Mouse (Mus musculus): ENCODE results near the gene Slc6a21.

- TF ChIP-seq CTCF (conservative IDR thresholded peaks at IDR 0.05; ENCODE audit: low read length) (no peak), POU5F1 (IDR thresholded peaks at IDR 0.05; ENCODE audit: borderline replicate concordance, low read length) (no peak), NANOG (IDR thresholded peaks at IDR 0.05; ENCODE audit: borderline replicate concordance, low read length) (no peak)
Measured at GRCm38 (mm10) chr7:45272786-45273412, 4.4 kb upstream of the Slc6a21 start.
